In genomic region chr1:162832574-162832953, GRCm38 (mm10) we compare ENCODE assay signal across 15 mouse cellular contexts. TPM values are rescaled to one million over a fixed set of nuclear protein-coding genes. Genes with fewer than 3 reads are reported as not detected.
DNase-seq lines count a peak whose midpoint lies in the region; ATAC-seq lines count a peak whose summit lies in the region.
"Had no signal": no experiment of that assay in that cellular context is flagged by ENCODE, and none has a peak within 500 bp of the region (broad histone marks: within the 10 kb centered on the region; RNA-seq: fewer than 3 reads in every experiment).

No protein-coding gene starts in this region.

- H3K4me1 ChIP-seq in lung, embryonic 16.5 days (replicated peaks; ENCODE audit: control insufficient read depth, insufficient read depth, low read length), result no peaks in the 10 kb centered on the region
- peaks cover 15% of the 10 kb centered on the region for H3K4me1 ChIP-seq in hindbrain, embryonic 13.5 days (replicated peaks)
- H3K4me1 ChIP-seq in midbrain, embryonic 11.5 days (ENCODE audit: control insufficient read depth, insufficient read depth, low read length), result peaks cover 17% of the 10 kb centered on the region
- peaks cover 16% of the 10 kb centered on the region for H3K4me1 ChIP-seq in neural tube, embryonic 15.5 days
- H3K4me1 ChIP-seq: megakaryocyte, embryonic 14.5 days; stomach, embryonic 15.5 days had no signal

- H3K9ac ChIP-seq in lung, embryonic 16.5 days (ENCODE audit: low read length), result no peak overlapping the region
- 0 out of 2 replicates have a peak overlapping the region, but pooled peaks have one; percentile 19 for H3K9ac ChIP-seq in hindbrain, embryonic 13.5 days
- H3K9ac ChIP-seq in midbrain, embryonic 11.5 days (ENCODE audit: low read length), result peak overlapping the region; percentile 10; the same call in 1 of the 2 replicates
- H3K9ac ChIP-seq in neural tube, embryonic 15.5 days (replicated peaks), result no peak overlapping the region
- H3K9ac ChIP-seq: liver, postnatal 0 days; stomach, embryonic 15.5 days had no signal

- H3K9me3 ChIP-seq in lung, embryonic 16.5 days (ENCODE audit: control insufficient read depth, low read length), result no peaks in the 10 kb centered on the region
- no peaks in the 10 kb centered on the region for H3K9me3 ChIP-seq in hindbrain, embryonic 13.5 days
- no peaks in the 10 kb centered on the region for H3K9me3 ChIP-seq in midbrain, embryonic 11.5 days (ENCODE audit: control insufficient read depth, low read length)
- no peaks in the 10 kb centered on the region for H3K9me3 ChIP-seq in neural tube, embryonic 15.5 days (replicated peaks)
- H3K9me3 ChIP-seq: stomach, embryonic 15.5 days had no signal

- ATAC-seq in lung, embryonic 16.5 days (ENCODE audit: low read depth), result no peak
- ATAC-seq in hindbrain, embryonic 13.5 days (ENCODE audit: low FRiP score), result peak; percentile 63
- ATAC-seq in midbrain, embryonic 11.5 days (ENCODE audit: low FRiP score), result peak; percentile 56
- peak; percentile 64; the same call in 1 of the 2 replicates for ATAC-seq in neural tube, embryonic 15.5 days (ENCODE audit: low FRiP score)
- ATAC-seq: liver, postnatal 0 days had no signal

- H3K27me3 ChIP-seq in lung, embryonic 16.5 days (ENCODE audit: control insufficient read depth, insufficient read depth, low read depth, low read length), result no peaks in the 10 kb centered on the region
- H3K27me3 ChIP-seq in hindbrain, embryonic 13.5 days, result no peaks in the 10 kb centered on the region
- no peaks in the 10 kb centered on the region for H3K27me3 ChIP-seq in midbrain, embryonic 11.5 days (ENCODE audit: control insufficient read depth, insufficient read depth, low read length)
- no peaks in the 10 kb centered on the region for H3K27me3 ChIP-seq in neural tube, embryonic 15.5 days (replicated peaks)
- H3K27me3 ChIP-seq: megakaryocyte, embryonic 14.5 days; stomach, embryonic 15.5 days had no signal

- H3K36me3 ChIP-seq in lung, embryonic 16.5 days (ENCODE audit: control insufficient read depth, insufficient read depth, low read length), result no peaks in the 10 kb centered on the region
- H3K36me3 ChIP-seq in hindbrain, embryonic 13.5 days, result no peaks in the 10 kb centered on the region
- no peaks in the 10 kb centered on the region for H3K36me3 ChIP-seq in midbrain, embryonic 11.5 days (ENCODE audit: control insufficient read depth, insufficient read depth, low read length)
- H3K36me3 ChIP-seq in neural tube, embryonic 15.5 days, result no peaks in the 10 kb centered on the region
- H3K36me3 ChIP-seq: stomach, embryonic 15.5 days had no signal

- WGBS in lung, embryonic 16.5 days, result 58% methylated on average over 5 of the region's 5 CpGs
- WGBS in hindbrain, embryonic 13.5 days, result 16% methylated on average over 5 of the region's 5 CpGs
- 16% methylated on average over 5 of the region's 5 CpGs for WGBS in midbrain, embryonic 11.5 days
- 13% methylated on average over 5 of the region's 5 CpGs for WGBS in neural tube, embryonic 15.5 days

- H3K27ac ChIP-seq in lung, embryonic 16.5 days (ENCODE audit: low read length), result no peak overlapping the region
- H3K27ac ChIP-seq in hindbrain, embryonic 13.5 days, result peak overlapping the region; percentile 78
- peak overlapping the region; percentile 60 for H3K27ac ChIP-seq in midbrain, embryonic 11.5 days (ENCODE audit: low read depth, low read length)
- H3K27ac ChIP-seq in neural tube, embryonic 15.5 days (replicated peaks), result peak overlapping the region; percentile 77
- H3K27ac ChIP-seq: stomach, embryonic 15.5 days had no signal

- no peak for DNase-seq in lung, adult 18-20 months
- no peak for DNase-seq in midbrain, embryonic 11.5 days (ENCODE audit: low spot score, missing footprints)
- no peak for DNase-seq in layer of hippocampus, postnatal 10 days (ENCODE audit: low spot score in 2 of 2)
- DNase-seq in frontal cortex, adult 2 months (ENCODE audit: extremely low spot score in 1 of 2, low spot score in 1 of 2), result no peak
- DNase-seq in layer of hippocampus, adult 9-10 months (ENCODE audit: low spot score), result no peak
- DNase-seq: gastrocnemius, postnatal 14 days; kidney, postnatal 14 days; liver, postnatal 0 days had no signal

- no peak overlapping the region for H3K4me3 ChIP-seq in lung, embryonic 16.5 days (ENCODE audit: low read length)
- H3K4me3 ChIP-seq in hindbrain, embryonic 13.5 days, result peak overlapping the region; percentile 25
- no peak overlapping the region for H3K4me3 ChIP-seq in midbrain, embryonic 11.5 days (ENCODE audit: low read depth, low read length)
- peak overlapping the region; percentile 15 for H3K4me3 ChIP-seq in neural tube, embryonic 15.5 days (replicated peaks)
- H3K4me3 ChIP-seq: erythroblast, embryonic 14.5 days; megakaryocyte, embryonic 14.5 days; stomach, embryonic 15.5 days had no signal

- H3K4me2 ChIP-seq in lung, embryonic 16.5 days (ENCODE audit: low read depth, low read length), result peak overlapping the region; percentile 24; the same call in 1 of the 2 replicates
- peak overlapping the region; percentile 46 for H3K4me2 ChIP-seq in hindbrain, embryonic 13.5 days
- peak overlapping the region; percentile 29; the same call in 1 of the 2 replicates for H3K4me2 ChIP-seq in midbrain, embryonic 11.5 days
- H3K4me2 ChIP-seq in neural tube, embryonic 15.5 days, result peak overlapping the region; percentile 50
- H3K4me2 ChIP-seq: stomach, embryonic 15.5 days had no signal

RNA-seq across cellular contexts. Expression of gene Fmo4, which starts 18.8 kb away (rescaled TPM):
- 2.4 and 3.3 TPM in 2 replicates for polyA plus RNA-seq in lung, embryonic 16.5 days (2015; fragmentation: Nextera tagmentation; extraction: Ambion mirVana)
- 0.38 and 0.62 TPM in 2 replicates for polyA plus RNA-seq in hindbrain, embryonic 13.5 days (2015; fragmentation: Nextera tagmentation; extraction: Ambion mirVana)
- polyA plus RNA-seq in midbrain, embryonic 11.5 days (2014; fragmentation: Nextera tagmentation; extraction: Ambion mirVana), result 0.85 and 0.86 TPM in 2 replicates
- 0.66 and 0.78 TPM in 2 replicates for polyA plus RNA-seq in neural tube, embryonic 15.5 days (2015; fragmentation: Nextera tagmentation; extraction: Ambion mirVana)
- total RNA-seq in layer of hippocampus, postnatal 10 days (2021), result under 1 TPM in 1 of 2 experiments, not detected in 1; 0.23 TPM
- polyA plus RNA-seq in frontal cortex, adult 2 months (2012; rRNA removed), result 0.50 and 0.70 TPM in 2 replicates
- total RNA-seq: left cerebral cortex, postnatal 25 days had no signal
- polyA plus RNA-seq: erythroblast, embryonic 14.5 days had no signal

RNA-seq across cellular contexts. Expression of gene Fmo1, which starts 33.8 kb away (rescaled TPM):
- 29.2 and 41.0 TPM in 2 replicates for polyA plus RNA-seq in lung, embryonic 16.5 days (2015; fragmentation: Nextera tagmentation; extraction: Ambion mirVana)
- 22.3 and 24.8 TPM in 2 replicates for polyA plus RNA-seq in hindbrain, embryonic 13.5 days (2015; fragmentation: Nextera tagmentation; extraction: Ambion mirVana)
- polyA plus RNA-seq in midbrain, embryonic 11.5 days (2014; fragmentation: Nextera tagmentation; extraction: Ambion mirVana), result 26.5 and 30.8 TPM in 2 replicates
- 20.8 and 25.9 TPM in 2 replicates for polyA plus RNA-seq in neural tube, embryonic 15.5 days (2015; fragmentation: Nextera tagmentation; extraction: Ambion mirVana)
- 10 to 100 TPM; 25.9 to 28.7 TPM for total RNA-seq in layer of hippocampus, postnatal 10 days (2021)
- 48.3 TPM in 2 replicates for polyA plus RNA-seq in frontal cortex, adult 2 months (2012; rRNA removed)
- polyA plus RNA-seq: erythroblast, embryonic 14.5 days had no signal

Comparison
In these comparisons a context has a peak if more than half of its experiments do, and no peak if none do; other contexts are left out.
1. H3K4me3 ChIP-seq: peak in hindbrain, embryonic 13.5 days (single experiment) and neural tube, embryonic 15.5 days (single experiment); none in lung, embryonic 16.5 days (single experiment) and midbrain, embryonic 11.5 days (single experiment).
2. H3K9ac ChIP-seq: peak in hindbrain, embryonic 13.5 days (single experiment) and midbrain, embryonic 11.5 days (single experiment); none in lung, embryonic 16.5 days (single experiment) and neural tube, embryonic 15.5 days (single experiment).
3. Peak in every context shown above with its lines, with median percentiles within 50 percentile points of each other: H3K4me2 ChIP-seq.